Mouse (Mus musculus): ENCODE measurements around the gene Pfkm. TPM values are rescaled to one million over a fixed set of nuclear protein-coding genes. Genes with fewer than 3 reads are reported as not detected.

Gene Pfkm
- polyA plus RNA-seq, 1 experiment from 2014 or later = 36.3 TPM

DNA sequence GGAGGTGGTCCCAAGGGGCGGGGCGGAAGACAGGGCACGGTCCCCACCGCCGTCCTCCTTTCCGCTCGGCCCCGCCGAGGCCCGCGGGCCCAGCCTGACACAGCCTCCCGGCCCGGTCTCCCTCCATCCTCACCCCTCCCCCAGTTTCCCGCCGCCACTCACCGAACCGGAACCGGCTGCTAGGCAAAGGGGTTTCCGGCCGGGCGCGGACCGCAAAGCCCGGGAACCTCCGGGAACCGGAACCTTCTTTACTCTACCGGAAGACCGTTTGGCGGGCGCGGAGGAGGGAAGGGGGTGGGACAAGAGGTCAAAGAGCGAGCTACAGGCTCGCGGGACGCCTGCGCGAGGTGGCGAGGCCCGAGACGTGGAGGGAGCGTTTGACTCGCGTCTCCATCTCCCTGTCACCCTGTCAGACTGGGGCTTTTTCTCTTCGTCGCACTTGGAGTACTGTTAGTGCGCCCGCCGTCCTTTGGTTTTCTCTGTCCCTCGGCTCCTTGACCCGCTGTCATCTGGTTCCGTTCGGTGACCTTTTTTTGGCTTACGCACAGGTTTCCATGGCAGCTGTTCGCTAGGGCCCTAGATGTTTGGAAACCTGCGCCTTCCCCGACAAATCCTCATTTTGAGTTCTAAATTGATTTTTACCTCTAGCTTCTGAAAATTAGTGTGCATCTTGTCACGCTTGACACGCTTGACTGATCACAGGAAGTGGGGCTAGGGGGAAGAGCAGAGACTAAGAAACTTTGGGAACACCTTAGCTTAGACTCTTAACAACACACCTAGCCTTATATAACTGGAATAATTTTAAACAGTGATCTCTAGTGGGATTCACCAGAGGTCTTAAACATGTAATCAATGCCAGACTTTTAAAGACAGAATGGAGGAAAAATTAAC lies 977 bp downstream of the Pfkm start, which contains the start of gene Senp1:
Gene Senp1, minus strand, starts transcription at position 624 of the 891 bp plus-strand sequence.
- under 1% methylated on average over 53 of the region's 58 CpGs for WGBS
- Histone ChIP-seq H3K9ac (ENCODE audit: low read length) (peak within 1 kb of the TSS; percentile 96), H3K27ac (ENCODE audit: low read depth, low read length) (peak within 1 kb of the TSS; percentile 93), H3K27me3 (ENCODE audit: control insufficient read depth, insufficient read depth, low read length) (no peaks in the 10 kb centered on the region), H3K4me3 (ENCODE audit: low read depth, low read length) (peak within 1 kb of the TSS; percentile 94), H3K9me3 (ENCODE audit: control insufficient read depth, low read length) (no peaks in the 10 kb centered on the region), H3K36me3 (ENCODE audit: control insufficient read depth, insufficient read depth, low read length) (0 out of 2 replicates have a peak, but pooled peaks cover under 1% of the 10 kb centered on the region), H3K4me1 (ENCODE audit: control insufficient read depth, insufficient read depth, low read length) (peaks cover 16% of the 10 kb centered on the region), H3K4me2 (peak within 1 kb of the TSS; percentile 59)
- DNase-seq (ENCODE audit: low spot score, missing footprints) = peak; percentile 99
- ATAC-seq (ENCODE audit: low FRiP score) = peak; percentile 93

DNA sequence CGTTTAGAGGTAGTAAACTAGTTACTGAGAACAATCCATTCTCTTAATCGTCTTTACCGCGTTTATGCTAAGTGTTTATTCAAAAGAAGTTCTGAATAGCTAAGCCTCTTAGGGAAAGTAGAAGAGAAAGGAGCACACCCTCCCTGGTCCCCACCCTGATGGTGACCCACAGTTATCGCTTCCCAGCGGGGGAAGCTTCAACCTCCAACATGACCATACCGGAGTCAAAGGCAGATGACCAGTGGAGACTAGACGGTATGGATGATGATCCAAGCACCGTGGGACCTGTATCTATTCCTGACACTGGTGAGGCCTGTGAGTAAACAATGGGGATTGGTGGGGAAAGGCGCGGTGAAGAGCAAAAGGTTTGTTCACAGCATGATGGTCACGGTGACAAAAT lies 2.5 kb downstream of the Pfkm start:
- Histone ChIP-seq H3K9ac (ENCODE audit: low read length) (no peak overlapping the region), H3K36me3 (ENCODE audit: control insufficient read depth, insufficient read depth, low read length) (no peaks in the 10 kb centered on the region), H3K4me1 (ENCODE audit: control insufficient read depth, insufficient read depth, low read length) (peaks cover 16% of the 10 kb centered on the region), H3K27ac (ENCODE audit: low read depth, low read length) (no peak overlapping the region), H3K27me3 (ENCODE audit: control insufficient read depth, insufficient read depth, low read length) (no peaks in the 10 kb centered on the region), H3K9me3 (ENCODE audit: control insufficient read depth, low read length) (no peaks in the 10 kb centered on the region), H3K4me2 (no peak overlapping the region), H3K4me3 (ENCODE audit: low read depth, low read length) (no peak overlapping the region)
- DNase-seq (ENCODE audit: low spot score, missing footprints) (no peak), ATAC-seq (ENCODE audit: low FRiP score) (no peak)
- 89% methylated on average over 12 of the region's 12 CpGs for WGBS

DNA sequence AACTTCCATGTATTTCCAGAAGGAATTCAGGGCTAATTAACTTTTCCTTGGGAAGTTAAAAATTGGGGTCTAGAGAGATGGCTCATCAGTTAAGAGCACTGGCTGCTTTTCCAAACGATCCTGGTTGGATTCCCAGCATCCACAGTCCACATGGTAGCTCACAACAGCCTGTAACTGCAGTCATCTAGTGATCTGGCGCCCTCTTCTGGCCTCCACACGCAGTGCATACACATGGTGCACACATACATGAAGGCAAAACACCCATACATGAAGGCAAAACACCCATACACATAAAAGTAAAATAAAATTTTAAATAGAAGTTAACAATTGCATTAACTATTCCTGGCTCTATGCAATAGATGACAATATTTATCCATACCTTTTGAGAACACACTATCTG lies 4.6 kb downstream of the Pfkm start:
- 53% methylated on average over 3 of the region's 3 CpGs for WGBS
- Histone ChIP-seq H3K4me3 (ENCODE audit: low read depth, low read length) (no peak overlapping the region), H3K27ac (ENCODE audit: low read depth, low read length) (no peak overlapping the region), H3K9ac (ENCODE audit: low read length) (no peak overlapping the region), H3K4me2 (no peak overlapping the region), H3K4me1 (ENCODE audit: control insufficient read depth, insufficient read depth, low read length) (peaks cover 10% of the 10 kb centered on the region), H3K36me3 (ENCODE audit: control insufficient read depth, insufficient read depth, low read length) (no peaks in the 10 kb centered on the region), H3K27me3 (ENCODE audit: control insufficient read depth, insufficient read depth, low read length) (no peaks in the 10 kb centered on the region), H3K9me3 (ENCODE audit: control insufficient read depth, low read length) (no peaks in the 10 kb centered on the region)
- ATAC-seq (ENCODE audit: low FRiP score) (no peak), DNase-seq (ENCODE audit: low spot score, missing footprints) (no peak)

DNA sequence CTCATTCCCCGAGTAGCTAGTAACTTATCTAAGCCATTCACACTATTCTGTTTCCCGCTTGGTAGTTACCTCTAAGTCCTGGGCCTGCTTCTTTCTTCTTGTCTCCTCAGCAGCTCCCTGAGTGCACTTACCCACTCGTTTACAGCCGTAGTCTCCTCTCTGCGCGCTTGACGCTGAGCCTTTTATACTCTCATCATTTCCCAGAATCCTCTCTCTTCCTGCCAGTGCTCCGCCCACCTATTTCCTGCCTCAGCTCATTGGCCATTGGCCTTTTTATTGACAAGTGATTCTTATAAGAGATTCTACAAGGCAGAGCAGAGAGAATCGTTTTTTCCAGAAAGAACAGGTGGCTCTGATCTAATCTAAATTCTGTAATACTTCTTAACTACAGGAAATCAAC lies 6.1 kb downstream of the Pfkm start:
- ATAC-seq (ENCODE audit: low FRiP score) (no peak), DNase-seq (ENCODE audit: low spot score, missing footprints) (no peak)
- Histone ChIP-seq H3K9ac (ENCODE audit: low read length) (no peak overlapping the region), H3K27ac (ENCODE audit: low read depth, low read length) (no peak overlapping the region), H3K27me3 (ENCODE audit: control insufficient read depth, insufficient read depth, low read length) (no peaks in the 10 kb centered on the region), H3K4me1 (ENCODE audit: control insufficient read depth, insufficient read depth, low read length) (peaks cover 3% of the 10 kb centered on the region; the same call in 1 of the 2 replicates), H3K9me3 (ENCODE audit: control insufficient read depth, low read length) (no peaks in the 10 kb centered on the region), H3K4me2 (no peak overlapping the region), H3K36me3 (ENCODE audit: control insufficient read depth, insufficient read depth, low read length) (no peaks in the 10 kb centered on the region), H3K4me3 (ENCODE audit: low read depth, low read length) (no peak overlapping the region)
- 89% methylated on average over 9 of the region's 9 CpGs for WGBS

DNA sequence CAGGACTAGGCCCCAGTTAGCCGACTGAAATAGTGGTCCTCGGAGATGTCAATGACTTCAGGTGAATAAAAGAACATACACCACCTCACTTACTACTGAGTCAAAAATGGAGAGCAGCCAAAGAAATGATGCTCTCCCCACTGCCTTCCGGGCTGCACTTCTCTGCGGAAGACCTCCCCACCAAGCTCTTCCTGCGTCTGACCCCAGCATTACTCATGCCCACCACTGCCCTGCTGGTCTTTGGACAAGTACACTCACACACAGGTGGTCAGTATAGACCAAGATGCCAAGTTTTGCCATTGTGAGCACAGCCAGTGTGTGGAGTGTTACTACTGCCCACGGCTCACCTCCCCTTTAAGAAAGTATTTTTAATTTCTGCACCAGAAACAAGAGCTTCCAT lies 10.0 kb downstream of the Pfkm start:
- ATAC-seq (ENCODE audit: low FRiP score) (no peak), DNase-seq (ENCODE audit: low spot score, missing footprints) (no peak)
- Histone ChIP-seq H3K27me3 (ENCODE audit: control insufficient read depth, insufficient read depth, low read length) (no peaks in the 10 kb centered on the region; the same call in 1 of the 2 replicates), H3K4me2 (no peak overlapping the region), H3K4me3 (ENCODE audit: low read depth, low read length) (no peak overlapping the region), H3K4me1 (ENCODE audit: control insufficient read depth, insufficient read depth, low read length) (no peaks in the 10 kb centered on the region), H3K9ac (ENCODE audit: low read length) (no peak overlapping the region), H3K36me3 (ENCODE audit: control insufficient read depth, insufficient read depth, low read length) (no peaks in the 10 kb centered on the region), H3K27ac (ENCODE audit: low read depth, low read length) (no peak overlapping the region), H3K9me3 (ENCODE audit: control insufficient read depth, low read length) (no peaks in the 10 kb centered on the region)
- WGBS = 91% methylated on average over 6 of the region's 6 CpGs

DNA sequence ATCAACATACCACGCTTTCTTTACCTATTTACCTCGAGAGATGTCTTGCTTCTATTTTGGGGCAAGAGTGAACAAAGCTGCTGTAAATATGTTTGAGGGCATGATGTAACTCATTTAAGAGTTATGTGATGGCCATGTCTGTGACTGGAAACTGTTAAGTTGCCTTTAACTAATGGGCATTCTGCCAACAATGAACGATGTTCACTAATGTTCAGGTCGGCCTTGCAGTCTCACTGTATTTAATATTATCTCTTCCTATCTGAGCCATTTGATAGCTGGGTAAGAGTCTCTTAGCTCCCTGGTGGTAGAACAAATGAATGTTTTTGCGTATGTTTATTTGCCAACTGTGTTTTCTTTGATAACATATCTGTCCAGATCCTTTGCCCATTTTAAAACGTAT lies 14.1 kb downstream of the Pfkm start:
- H3K27ac ChIP-seq (ENCODE audit: low read depth, low read length) = no peak overlapping the region
- no peak overlapping the region for H3K9ac ChIP-seq (ENCODE audit: low read length)
- 87% methylated on average over 6 of the region's 6 CpGs for WGBS
- ATAC-seq (ENCODE audit: low FRiP score) (no peak), DNase-seq (ENCODE audit: low spot score, missing footprints) (no peak)
- H3K36me3 ChIP-seq (ENCODE audit: control insufficient read depth, insufficient read depth, low read length) = no peaks in the 10 kb centered on the region
- H3K4me1 ChIP-seq (ENCODE audit: control insufficient read depth, insufficient read depth, low read length) = peaks cover 8% of the 10 kb centered on the region
- H3K4me3 ChIP-seq (ENCODE audit: low read depth, low read length) = no peak overlapping the region
- H3K27me3 ChIP-seq (ENCODE audit: control insufficient read depth, insufficient read depth, low read length) = no peaks in the 10 kb centered on the region; the same call in 1 of the 2 replicates
- H3K9me3 ChIP-seq (ENCODE audit: control insufficient read depth, low read length) = no peaks in the 10 kb centered on the region
- H3K4me2 ChIP-seq = no peak overlapping the region

DNA sequence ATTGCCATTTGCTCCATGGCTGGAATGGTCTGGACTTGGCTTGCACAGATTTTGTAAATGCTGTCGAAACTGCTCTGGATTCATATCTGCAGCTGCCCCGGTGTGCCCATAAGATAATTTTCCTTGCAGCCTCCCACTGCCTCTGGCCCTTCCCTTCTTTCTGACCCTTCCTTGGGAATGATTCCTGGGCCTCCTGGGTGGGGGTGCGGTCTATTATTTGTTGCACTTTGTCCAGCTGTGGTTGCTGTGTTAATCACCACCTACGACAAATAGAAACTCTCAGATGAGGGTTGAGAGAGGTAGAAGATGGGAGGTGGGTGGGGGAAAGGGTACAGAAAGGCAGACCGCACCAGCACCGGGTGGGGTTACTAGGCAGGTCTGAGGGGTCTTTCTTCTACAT lies 14.8 kb downstream of the Pfkm start:
- no peaks in the 10 kb centered on the region; the same call in 1 of the 2 replicates for H3K27me3 ChIP-seq (ENCODE audit: control insufficient read depth, insufficient read depth, low read length)
- 86% methylated on average over 6 of the region's 6 CpGs for WGBS
- DNase-seq (ENCODE audit: low spot score, missing footprints) (no peak), ATAC-seq (ENCODE audit: low FRiP score) (no peak)
- H3K9ac ChIP-seq (ENCODE audit: low read length) = no peak overlapping the region
- peaks cover 8% of the 10 kb centered on the region for H3K4me1 ChIP-seq (ENCODE audit: control insufficient read depth, insufficient read depth, low read length)
- H3K4me2 ChIP-seq = no peak overlapping the region
- H3K9me3 ChIP-seq (ENCODE audit: control insufficient read depth, low read length) = no peaks in the 10 kb centered on the region
- H3K27ac ChIP-seq (ENCODE audit: low read depth, low read length) = no peak overlapping the region
- H3K4me3 ChIP-seq (ENCODE audit: low read depth, low read length) = no peak overlapping the region
- H3K36me3 ChIP-seq (ENCODE audit: control insufficient read depth, insufficient read depth, low read length) = peaks cover under 1% of the 10 kb centered on the region; the same call in 1 of the 2 replicates

DNA sequence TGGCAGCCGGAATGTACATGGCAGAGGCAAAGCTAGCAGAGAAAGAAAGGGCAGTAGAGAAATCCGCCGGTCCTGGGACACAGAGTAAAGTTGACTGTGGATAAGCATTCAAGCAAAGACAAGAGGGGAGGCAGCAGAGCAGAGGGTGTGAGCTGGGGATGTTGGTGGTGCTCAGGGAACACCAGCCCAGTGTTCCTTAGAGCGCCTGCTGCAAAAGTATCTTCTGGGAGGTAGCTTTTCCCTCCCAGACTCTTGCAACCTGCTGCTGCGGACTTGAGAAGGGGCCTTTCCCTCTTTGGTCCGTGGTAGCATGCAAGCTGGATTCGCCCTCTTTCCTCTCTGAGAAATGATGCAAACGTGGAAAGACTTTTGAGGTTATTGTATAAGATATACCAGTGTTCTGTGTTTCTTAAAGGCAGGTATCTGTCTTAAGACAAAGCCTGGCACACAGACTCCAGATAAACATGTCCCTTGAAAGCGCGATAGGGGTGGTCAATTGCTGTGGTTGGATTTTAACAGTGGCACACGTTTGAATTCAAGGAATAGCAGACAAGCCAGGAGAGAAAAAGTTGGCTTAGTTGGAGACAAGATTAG lies 15.4 kb downstream of the Pfkm start:
- DNase-seq (ENCODE audit: low spot score, missing footprints) (peak; percentile 86), ATAC-seq (ENCODE audit: low FRiP score) (peak; percentile 31; the same call in 1 of the 2 replicates)
- H3K4me3 ChIP-seq (ENCODE audit: low read depth, low read length) = peak overlapping the region; percentile 51
- H3K27me3 ChIP-seq (ENCODE audit: control insufficient read depth, insufficient read depth, low read length) = no peaks in the 10 kb centered on the region; the same call in 1 of the 2 replicates
- 39% methylated on average over 11 of the region's 11 CpGs for WGBS
- peak overlapping the region; percentile 74 for H3K4me2 ChIP-seq
- peaks cover 2% of the 10 kb centered on the region; the same call in 1 of the 2 replicates for H3K36me3 ChIP-seq (ENCODE audit: control insufficient read depth, insufficient read depth, low read length)
- H3K4me1 ChIP-seq (ENCODE audit: control insufficient read depth, insufficient read depth, low read length) = peaks cover 8% of the 10 kb centered on the region
- no peaks in the 10 kb centered on the region for H3K9me3 ChIP-seq (ENCODE audit: control insufficient read depth, low read length)
- H3K27ac ChIP-seq (ENCODE audit: low read depth, low read length) = no peak overlapping the region
- peak overlapping the region; percentile 79 for H3K9ac ChIP-seq (ENCODE audit: low read length)
